Mouse (Mus musculus): ENCODE measurements around the gene Slc50a1. TPM values are rescaled to one million over a fixed set of nuclear protein-coding genes. Genes with fewer than 3 reads are reported as not detected.
A peak's percentile ranks its signal among the peaks of the same experiment; 100 is the strongest.

The Slc50a1 gene
- polyA plus RNA-seq, 1 experiment, result 297 TPM

- 29% methylated on average over 2 of the region's 2 CpGs for WGBS
- no peak for TF ChIP-seq CTCF (IDR thresholded peaks at IDR 0.05; ENCODE audit: insufficient read depth, low read length)
- TF ChIP-seq POLR2A (IDR thresholded peaks at IDR 0.05; ENCODE audit: borderline replicate concordance, extremely low read depth, low read depth, low read length), result no peak
- Histone ChIP-seq H3K4me3 (replicated peaks; ENCODE audit: extremely low read depth, low read depth, low read length) (no peak overlapping the region), H3K4me1 (ENCODE audit: control insufficient read depth, insufficient read depth, low read length) (peaks cover 14% of the 10 kb centered on the region)
- peak; percentile 57 for DNase-seq
Observed at GRCm38 (mm10) chr3:89314791-89315190, 44.4 kb upstream of the Slc50a1 start.

- WGBS, result 45% methylated on average over 5 of the region's 5 CpGs
- H3K4me1 ChIP-seq (ENCODE audit: control insufficient read depth, insufficient read depth, low read length), result peaks cover 14% of the 10 kb centered on the region
- no peak for TF ChIP-seq CTCF (IDR thresholded peaks at IDR 0.05; ENCODE audit: insufficient read depth, low read length)
- TF ChIP-seq POLR2A (IDR thresholded peaks at IDR 0.05; ENCODE audit: borderline replicate concordance, extremely low read depth, low read depth, low read length), result no peak
- H3K4me3 ChIP-seq (replicated peaks; ENCODE audit: extremely low read depth, low read depth, low read length), result no peak overlapping the region
- peak; percentile 62 for DNase-seq
Observed at GRCm38 (mm10) chr3:89314340-89314739, 44.0 kb upstream of the Slc50a1 start.

- Histone ChIP-seq H3K4me3 (replicated peaks; ENCODE audit: extremely low read depth, low read depth, low read length) (no peak overlapping the region), H3K4me1 (ENCODE audit: control insufficient read depth, insufficient read depth, low read length) (0 out of 2 replicates have a peak, but pooled peaks cover 2% of the 10 kb centered on the region)
- WGBS, result 5% methylated on average over 9 of the region's 9 CpGs
- peak; percentile 60 for DNase-seq
- TF ChIP-seq CTCF (IDR thresholded peaks at IDR 0.05; ENCODE audit: insufficient read depth, low read length) (peak; percentile 91), POLR2A (IDR thresholded peaks at IDR 0.05; ENCODE audit: borderline replicate concordance, extremely low read depth, low read depth, low read length) (no peak)
Observed at GRCm38 (mm10) chr3:89308089-89308488, 37.7 kb upstream of the Slc50a1 start.

GRCm38 (mm10) chr3:89305551-89306325, 35.4 kb upstream of the Slc50a1 start:
- DNase-seq, result peak; percentile 28
- Histone ChIP-seq H3K4me3 (replicated peaks; ENCODE audit: extremely low read depth, low read depth, low read length) (no peak overlapping the region), H3K4me1 (ENCODE audit: control insufficient read depth, insufficient read depth, low read length) (0 out of 2 replicates have a peak, but pooled peaks cover 2% of the 10 kb centered on the region)
- WGBS, result 67% methylated on average over 8 of the region's 8 CpGs
- TF ChIP-seq POLR2A (IDR thresholded peaks at IDR 0.05; ENCODE audit: borderline replicate concordance, extremely low read depth, low read depth, low read length) (no peak), CTCF (IDR thresholded peaks at IDR 0.05; ENCODE audit: insufficient read depth, low read length) (no peak)

GRCm38 (mm10) chr3:89305105-89305504, 34.7 kb upstream of the Slc50a1 start:
- Histone ChIP-seq H3K4me3 (replicated peaks; ENCODE audit: extremely low read depth, low read depth, low read length) (no peak overlapping the region), H3K4me1 (ENCODE audit: control insufficient read depth, insufficient read depth, low read length) (0 out of 2 replicates have a peak, but pooled peaks cover 2% of the 10 kb centered on the region)
- DNase-seq, result no peak
- WGBS, result 64% methylated on average over 4 of the region's 4 CpGs
- TF ChIP-seq CTCF (IDR thresholded peaks at IDR 0.05; ENCODE audit: insufficient read depth, low read length), result no peak
- no peak for TF ChIP-seq POLR2A (IDR thresholded peaks at IDR 0.05; ENCODE audit: borderline replicate concordance, extremely low read depth, low read depth, low read length)

- DNase-seq, result no peak
- peaks cover 3% of the 10 kb centered on the region; the same call in 1 of the 2 replicates for H3K4me1 ChIP-seq (ENCODE audit: control insufficient read depth, insufficient read depth, low read length)
- TF ChIP-seq CTCF (IDR thresholded peaks at IDR 0.05; ENCODE audit: insufficient read depth, low read length) (no peak), POLR2A (IDR thresholded peaks at IDR 0.05; ENCODE audit: borderline replicate concordance, extremely low read depth, low read depth, low read length) (no peak)
- no peak overlapping the region for H3K4me3 ChIP-seq (replicated peaks; ENCODE audit: extremely low read depth, low read depth, low read length)
- 50% methylated on average over 6 of the region's 6 CpGs for WGBS
Observed at GRCm38 (mm10) chr3:89304440-89304839, 34.1 kb upstream of the Slc50a1 start.

- H3K4me3 ChIP-seq (replicated peaks; ENCODE audit: extremely low read depth, low read depth, low read length), result no peak overlapping the region
Observed at GRCm38 (mm10) chr3:89300514-89300913, 30.1 kb upstream of the Slc50a1 start.

GRCm38 (mm10) chr3:89300071-89300470, 29.7 kb upstream of the Slc50a1 start:
- no peak for DNase-seq
- WGBS, result 37% methylated on average over 1 of the region's 1 CpGs
- Histone ChIP-seq H3K4me3 (replicated peaks; ENCODE audit: extremely low read depth, low read depth, low read length) (no peak overlapping the region), H3K4me1 (ENCODE audit: control insufficient read depth, insufficient read depth, low read length) (peaks cover 6% of the 10 kb centered on the region; the same call in 1 of the 2 replicates)
- TF ChIP-seq CTCF (IDR thresholded peaks at IDR 0.05; ENCODE audit: insufficient read depth, low read length) (no peak), POLR2A (IDR thresholded peaks at IDR 0.05; ENCODE audit: borderline replicate concordance, extremely low read depth, low read depth, low read length) (no peak)

More at GRCm38 (mm10) chr3:89300514-89300913, 30.1 kb upstream of the Slc50a1 start:
- peaks cover 6% of the 10 kb centered on the region; the same call in 1 of the 2 replicates for H3K4me1 ChIP-seq (ENCODE audit: control insufficient read depth, insufficient read depth, low read length)
- WGBS, result 72% methylated on average over 2 of the region's 2 CpGs
- no peak for DNase-seq
- TF ChIP-seq POLR2A (IDR thresholded peaks at IDR 0.05; ENCODE audit: borderline replicate concordance, extremely low read depth, low read depth, low read length) (no peak), CTCF (IDR thresholded peaks at IDR 0.05; ENCODE audit: insufficient read depth, low read length) (no peak)

- DNase-seq, result no peak
- peak overlapping the region; percentile 25 for H3K4me3 ChIP-seq (replicated peaks; ENCODE audit: extremely low read depth, low read depth, low read length)
- TF ChIP-seq POLR2A (IDR thresholded peaks at IDR 0.05; ENCODE audit: borderline replicate concordance, extremely low read depth, low read depth, low read length), result no peak
- no peak for TF ChIP-seq CTCF (IDR thresholded peaks at IDR 0.05; ENCODE audit: insufficient read depth, low read length)
- peaks cover 6% of the 10 kb centered on the region; the same call in 1 of the 2 replicates for H3K4me1 ChIP-seq (ENCODE audit: control insufficient read depth, insufficient read depth, low read length)
- WGBS, result 6% methylated on average over 14 of the region's 14 CpGs
Observed at GRCm38 (mm10) chr3:89299499-89299898, 29.1 kb upstream of the Slc50a1 start.

- H3K4me3 ChIP-seq (replicated peaks; ENCODE audit: extremely low read depth, low read depth, low read length), result no peak overlapping the region
- peaks cover 6% of the 10 kb centered on the region; the same call in 1 of the 2 replicates for H3K4me1 ChIP-seq (ENCODE audit: control insufficient read depth, insufficient read depth, low read length)
- no peak for TF ChIP-seq POLR2A (IDR thresholded peaks at IDR 0.05; ENCODE audit: borderline replicate concordance, extremely low read depth, low read depth, low read length)
- TF ChIP-seq CTCF (IDR thresholded peaks at IDR 0.05; ENCODE audit: insufficient read depth, low read length), result no peak
- no peak for DNase-seq
- WGBS, result 87% methylated on average over 6 of the region's 6 CpGs
Observed at GRCm38 (mm10) chr3:89298908-89299307, 28.5 kb upstream of the Slc50a1 start.
